Comparison of ENCODE assay signal across 23 mouse cellular contexts in genomic region chr19:26794315-26794714, GRCm38 (mm10).
DNase-seq lines count a peak whose midpoint lies in the region; ATAC-seq and TF ChIP-seq lines count a peak whose summit lies in the region.
"Had no signal": no experiment of that assay in that cellular context is flagged by ENCODE, and none has a peak within 500 bp of the region (broad histone marks: within the 10 kb centered on the region; RNA-seq: fewer than 3 reads in every experiment).

No protein-coding gene starts in this region.

- H3K9me3 ChIP-seq in midbrain, postnatal 0 days (ENCODE audit: low read length) = no peaks in the 10 kb centered on the region
- H3K9me3 ChIP-seq in midbrain, embryonic 10.5 days (replicated peaks) = no peaks in the 10 kb centered on the region
- no peaks in the 10 kb centered on the region for H3K9me3 ChIP-seq in heart, embryonic 12.5 days (replicated peaks)
- H3K9me3 ChIP-seq: embryonic facial prominence, embryonic 15.5 days; forebrain, embryonic 10.5 days; hindbrain, embryonic 12.5 days; intestine, embryonic 15.5 days had no signal

- peak; percentile 31 to 37 for DNase-seq in cerebellum, adult 18-20 months
- DNase-seq in cerebellum, adult 11 months = no peak
- DNase-seq in frontal cortex, postnatal 25 days (ENCODE audit: low spot score in 2 of 2) = no peak
- DNase-seq in midbrain, postnatal 0 days (ENCODE audit: low spot score) = peak; percentile 10
- DNase-seq in midbrain, embryonic 10.5 days (ENCODE audit: low spot score) = no peak
- peak; percentile 9 for DNase-seq in telencephalon, adult 2 months (ENCODE audit: low read depth, low spot score)
- DNase-seq: adrenal gland, adult 2 months; adrenal gland, postnatal 25 days; embryo, embryonic 11 days; gastrocnemius, adult 2 months; gastrocnemius, postnatal 25 days; heart, postnatal 10 days; heart, postnatal 4 days; kidney, adult 18-20 months had no signal

- 24% methylated on average over 2 of the region's 3 CpGs for WGBS in midbrain, postnatal 0 days
- 54% methylated on average over 3 of the region's 3 CpGs for whole genome bisulfite sequencing in midbrain, embryonic 10.5 days
- 58% methylated on average over 2 of the region's 3 CpGs for WGBS in heart, embryonic 12.5 days

- no peak overlapping the region for H3K9ac ChIP-seq in midbrain, postnatal 0 days (replicated peaks; ENCODE audit: low read length, poor library complexity, severe bottlenecking)
- H3K9ac ChIP-seq in heart, embryonic 12.5 days = no peak overlapping the region
- H3K9ac ChIP-seq: embryonic facial prominence, embryonic 15.5 days; hindbrain, embryonic 12.5 days; intestine, embryonic 15.5 days had no signal

- no peaks in the 10 kb centered on the region for H3K27me3 ChIP-seq in midbrain, postnatal 0 days (ENCODE audit: insufficient read depth, low read length)
- no peaks in the 10 kb centered on the region for H3K27me3 ChIP-seq in midbrain, embryonic 10.5 days (ENCODE audit: low read depth, poor library complexity, severe bottlenecking)
- H3K27me3 ChIP-seq in heart, embryonic 12.5 days (replicated peaks) = peaks cover 9% of the 10 kb centered on the region
- H3K27me3 ChIP-seq: CH12.LX; embryonic facial prominence, embryonic 15.5 days; hindbrain, embryonic 12.5 days; intestine, embryonic 15.5 days; Patski had no signal

- TF ChIP-seq CTCF in midbrain, postnatal 0 days (IDR thresholded peaks at IDR 0.05) = peak; percentile 20; the same call in 1 of the 2 replicates

- H3K27ac ChIP-seq in midbrain, postnatal 0 days (ENCODE audit: low read depth, low read length) = no peak overlapping the region
- no peak overlapping the region for H3K27ac ChIP-seq in midbrain, embryonic 10.5 days (replicated peaks)
- no peak overlapping the region for H3K27ac ChIP-seq in heart, embryonic 12.5 days (ENCODE audit: poor library complexity, severe bottlenecking)
- H3K27ac ChIP-seq: embryonic facial prominence, embryonic 15.5 days; forebrain, embryonic 10.5 days; gastrocnemius, adult 2 months; hindbrain, embryonic 12.5 days; intestine, embryonic 15.5 days had no signal

- H3K4me1 ChIP-seq in midbrain, postnatal 0 days (ENCODE audit: insufficient read depth, low read length) = no peaks in the 10 kb centered on the region
- no peaks in the 10 kb centered on the region for H3K4me1 ChIP-seq in midbrain, embryonic 10.5 days
- H3K4me1 ChIP-seq in heart, embryonic 12.5 days (replicated peaks) = no peaks in the 10 kb centered on the region
- H3K4me1 ChIP-seq: embryonic facial prominence, embryonic 15.5 days; hindbrain, embryonic 12.5 days; intestine, embryonic 15.5 days had no signal

- no peaks in the 10 kb centered on the region for H3K36me3 ChIP-seq in midbrain, postnatal 0 days (ENCODE audit: insufficient read depth, low read length)
- H3K36me3 ChIP-seq in midbrain, embryonic 10.5 days = no peaks in the 10 kb centered on the region
- no peaks in the 10 kb centered on the region for H3K36me3 ChIP-seq in heart, embryonic 12.5 days
- H3K36me3 ChIP-seq: embryonic facial prominence, embryonic 15.5 days; forebrain, embryonic 10.5 days; hindbrain, embryonic 12.5 days; intestine, embryonic 15.5 days had no signal

- peak; percentile 62 for ATAC-seq in frontal cortex, adult (ENCODE audit: low TSS enrichment)
- ATAC-seq in midbrain, postnatal 0 days (ENCODE audit: low FRiP score) = no peak
- ATAC-seq in heart, embryonic 12.5 days (ENCODE audit: insufficient number of reproducible peaks, low FRiP score) = no peak
- ATAC-seq: intestine, embryonic 15.5 days; Patski had no signal

- no peak overlapping the region for H3K4me3 ChIP-seq in midbrain, postnatal 0 days (ENCODE audit: low read depth, low read length)
- no peak overlapping the region for H3K4me3 ChIP-seq in midbrain, embryonic 10.5 days
- H3K4me3 ChIP-seq in heart, embryonic 12.5 days = no peak overlapping the region
- H3K4me3 ChIP-seq: embryonic facial prominence, embryonic 15.5 days; erythroblast, embryonic 14.5 days; forebrain, embryonic 10.5 days; gastrocnemius, adult 2 months; hindbrain, embryonic 12.5 days; intestine, embryonic 15.5 days had no signal

- H3K4me2 ChIP-seq in midbrain, postnatal 0 days (ENCODE audit: low read depth, low read length, poor library complexity, severe bottlenecking) = no peak overlapping the region
- H3K4me2 ChIP-seq in heart, embryonic 12.5 days = no peak overlapping the region
- H3K4me2 ChIP-seq: embryonic facial prominence, embryonic 15.5 days; hindbrain, embryonic 12.5 days; intestine, embryonic 15.5 days had no signal

Comparison
In these comparisons a context has a peak if more than half of its experiments do, and no peak if none do; other contexts are left out.
1. DNase-seq: peak in cerebellum, adult 18-20 months (2 of 2), midbrain, postnatal 0 days (single experiment) and telencephalon, adult 2 months (single experiment); none in cerebellum, adult 11 months (single experiment), frontal cortex, postnatal 25 days (0 of 2) and midbrain, embryonic 10.5 days (single experiment).